Mouse (Mus musculus): ENCODE data around the gene Atp7a. TPM values are rescaled to one million over a fixed set of nuclear protein-coding genes. Genes with fewer than 3 reads are reported as not detected.
A peak's percentile ranks its signal among the peaks of the same experiment; 100 is the strongest.

Gene Atp7a
- polyA plus RNA-seq, 1 experiment from 2014 or later = 40.7 TPM

DNA sequence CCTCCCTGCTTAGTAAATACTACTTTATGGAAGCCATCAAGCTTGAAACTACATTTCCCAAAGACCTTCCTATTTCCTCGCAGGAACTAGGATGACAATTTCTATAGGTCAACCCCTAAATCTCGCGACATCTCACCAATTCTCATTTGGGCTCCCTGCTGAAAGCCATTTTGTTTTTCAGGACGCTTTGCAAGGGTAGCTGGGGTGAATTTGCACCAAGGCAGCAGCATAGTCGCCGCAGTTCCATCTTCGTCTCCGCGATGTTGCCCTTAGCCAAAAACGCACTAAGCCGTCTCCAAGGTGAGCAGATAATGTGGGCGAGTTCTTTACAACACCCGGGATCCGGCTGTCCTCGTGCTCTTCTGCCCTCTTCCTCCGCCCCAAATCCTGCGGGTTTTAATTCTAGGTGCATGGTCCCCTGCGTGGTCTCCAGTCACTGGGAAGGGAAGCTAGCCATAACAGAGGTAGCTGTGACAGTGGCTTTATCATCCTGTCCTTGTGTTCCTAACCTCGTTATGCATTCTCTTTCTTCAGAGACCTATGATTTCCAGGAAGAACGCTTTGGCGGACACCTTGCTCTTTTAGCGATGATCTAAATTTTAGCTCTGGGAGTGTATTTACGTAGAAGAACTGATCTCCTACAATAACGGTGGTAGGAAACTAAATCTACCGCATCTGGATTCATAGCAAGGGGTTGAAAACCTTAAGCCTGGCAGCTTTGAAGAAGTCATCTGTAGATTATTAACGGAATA, 11.3 kb upstream of the Atp7a start, which contains the start of gene Cox7b:
Gene Cox7b, plus strand, starts transcription at position 130 of the 752 bp plus-strand sequence.
- H3K36me3 ChIP-seq (ENCODE audit: control insufficient read depth, insufficient read depth, low read length) = no peaks in the 10 kb centered on the region
- H3K27me3 ChIP-seq (ENCODE audit: control insufficient read depth, insufficient read depth, low read length) = no peaks in the 10 kb centered on the region
- ATAC-seq (ENCODE audit: insufficient number of reproducible peaks, low FRiP score, low TSS enrichment, low read depth) = peak; percentile 24; the same call in 1 of the 2 replicates
- peak within 1 kb of the TSS; percentile 58 for H3K4me3 ChIP-seq (ENCODE audit: low read depth, low read length)
- no peaks in the 10 kb centered on the region for H3K9me3 ChIP-seq (ENCODE audit: control insufficient read depth, low read length)
- 12% methylated on average over 26 of the region's 26 CpGs for WGBS
- H3K27ac ChIP-seq (replicated peaks; ENCODE audit: low read depth, low read length) = no peak within 1 kb of the TSS; the same call in 1 of the 2 replicates
- peak within 1 kb of the TSS; percentile 63 for H3K9ac ChIP-seq (ENCODE audit: low read length)
- H3K4me2 ChIP-seq (ENCODE audit: low read depth, severe bottlenecking) = peak within 1 kb of the TSS; percentile 18
- no peaks in the 10 kb centered on the region for H3K4me1 ChIP-seq (ENCODE audit: control insufficient read depth, insufficient read depth, low read length)
- peak; percentile 76 for DNase-seq (ENCODE audit: low spot score)

DNA sequence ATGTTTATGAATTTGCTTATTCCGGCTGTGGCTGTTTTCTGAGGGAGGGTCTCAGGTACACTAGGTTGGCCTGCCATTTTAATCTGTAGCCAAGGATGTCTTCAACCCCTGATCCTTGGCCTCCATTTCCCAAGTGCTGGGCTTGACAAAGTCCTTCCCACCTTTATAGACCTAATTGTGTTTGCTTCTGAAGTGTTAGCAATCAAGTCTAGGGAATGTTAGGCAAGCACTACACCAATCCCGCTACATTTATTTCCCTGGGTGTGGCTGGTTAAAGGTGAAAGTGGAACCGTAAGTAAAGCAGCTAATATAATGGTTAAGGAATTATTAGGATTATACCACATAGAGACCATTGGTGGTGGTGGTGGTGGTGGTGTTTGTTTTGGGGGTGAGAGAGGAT, 10.0 kb upstream of the Atp7a start:
- Histone ChIP-seq H3K4me2 (ENCODE audit: low read depth, severe bottlenecking) (no peak overlapping the region), H3K9ac (ENCODE audit: low read length) (no peak overlapping the region), H3K9me3 (ENCODE audit: control insufficient read depth, low read length) (no peaks in the 10 kb centered on the region), H3K27me3 (ENCODE audit: control insufficient read depth, insufficient read depth, low read length) (no peaks in the 10 kb centered on the region), H3K4me3 (ENCODE audit: low read depth, low read length) (no peak overlapping the region), H3K4me1 (ENCODE audit: control insufficient read depth, insufficient read depth, low read length) (no peaks in the 10 kb centered on the region), H3K36me3 (ENCODE audit: control insufficient read depth, insufficient read depth, low read length) (no peaks in the 10 kb centered on the region), H3K27ac (replicated peaks; ENCODE audit: low read depth, low read length) (no peak overlapping the region)
- no peak for ATAC-seq (ENCODE audit: insufficient number of reproducible peaks, low FRiP score, low TSS enrichment, low read depth)
- no peak for DNase-seq (ENCODE audit: low spot score)
- WGBS = 83% methylated on average over 3 of the region's 3 CpGs

DNA sequence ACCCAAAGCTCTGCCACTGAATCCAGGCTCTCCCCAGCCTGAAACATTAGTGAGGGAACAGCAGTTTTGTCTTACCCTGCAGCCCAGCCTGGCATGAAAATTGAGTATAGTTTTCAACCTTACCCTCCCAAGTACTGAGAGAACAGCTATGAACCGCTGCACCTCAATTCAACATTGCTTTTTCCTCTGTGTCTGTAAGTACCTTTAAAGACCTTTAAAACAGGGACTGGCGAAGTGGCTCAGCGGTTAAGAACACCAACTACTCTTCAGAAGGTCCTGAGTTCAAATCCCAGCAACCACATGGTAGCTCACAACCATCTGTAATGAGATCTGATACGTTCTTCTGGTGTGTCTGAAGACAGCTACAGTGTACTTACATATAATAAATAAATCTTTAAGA, 9.6 kb upstream of the Atp7a start:
- no peak for ATAC-seq (ENCODE audit: insufficient number of reproducible peaks, low FRiP score, low TSS enrichment, low read depth)
- no peaks in the 10 kb centered on the region for H3K36me3 ChIP-seq (ENCODE audit: control insufficient read depth, insufficient read depth, low read length)
- H3K27ac ChIP-seq (replicated peaks; ENCODE audit: low read depth, low read length) = no peak overlapping the region
- no peak overlapping the region for H3K4me3 ChIP-seq (ENCODE audit: low read depth, low read length)
- no peaks in the 10 kb centered on the region for H3K4me1 ChIP-seq (ENCODE audit: control insufficient read depth, insufficient read depth, low read length)
- H3K27me3 ChIP-seq (ENCODE audit: control insufficient read depth, insufficient read depth, low read length) = no peaks in the 10 kb centered on the region
- no peaks in the 10 kb centered on the region for H3K9me3 ChIP-seq (ENCODE audit: control insufficient read depth, low read length)
- no peak overlapping the region for H3K4me2 ChIP-seq (ENCODE audit: low read depth, severe bottlenecking)
- WGBS = 87% methylated on average over 4 of the region's 4 CpGs
- H3K9ac ChIP-seq (ENCODE audit: low read length) = no peak overlapping the region
- DNase-seq (ENCODE audit: low spot score) = no peak

DNA sequence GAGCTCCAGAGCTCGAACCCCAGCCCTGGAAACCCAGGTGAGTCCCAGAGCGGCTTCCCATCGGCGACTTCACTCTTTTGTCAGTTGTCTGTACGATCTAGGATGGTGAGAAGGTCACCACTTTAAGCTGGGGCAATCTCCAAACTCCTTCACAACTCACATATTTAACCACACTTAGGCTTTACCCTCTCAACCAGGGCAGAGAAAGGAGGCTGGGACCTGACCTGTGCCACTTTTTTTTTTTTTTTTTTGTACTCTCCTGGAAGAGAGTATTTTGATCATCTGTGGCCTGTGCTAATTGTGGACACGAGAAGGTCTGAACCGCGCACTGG, 233 bp downstream of the Atp7a start:
- WGBS = 24% methylated on average over 8 of the region's 8 CpGs
- Histone ChIP-seq H3K4me2 (ENCODE audit: low read depth, severe bottlenecking) (peak overlapping the region; percentile 37), H3K4me1 (ENCODE audit: control insufficient read depth, insufficient read depth, low read length) (no peaks in the 10 kb centered on the region), H3K27me3 (ENCODE audit: control insufficient read depth, insufficient read depth, low read length) (no peaks in the 10 kb centered on the region), H3K27ac (replicated peaks; ENCODE audit: low read depth, low read length) (peak overlapping the region; percentile 21; the same call in 1 of the 2 replicates), H3K36me3 (ENCODE audit: control insufficient read depth, insufficient read depth, low read length) (no peaks in the 10 kb centered on the region), H3K9ac (ENCODE audit: low read length) (peak overlapping the region; percentile 57), H3K4me3 (ENCODE audit: low read depth, low read length) (peak overlapping the region; percentile 45), H3K9me3 (ENCODE audit: control insufficient read depth, low read length) (no peaks in the 10 kb centered on the region)
- peak; percentile 52; the same call in 1 of the 2 replicates for ATAC-seq (ENCODE audit: insufficient number of reproducible peaks, low FRiP score, low TSS enrichment, low read depth)
- no peak for DNase-seq (ENCODE audit: low spot score)

- ATAC-seq (ENCODE audit: insufficient number of reproducible peaks, low FRiP score, low TSS enrichment, low read depth) (no peak), DNase-seq (ENCODE audit: low spot score) (no peak)
- Histone ChIP-seq H3K36me3 (ENCODE audit: control insufficient read depth, insufficient read depth, low read length) (no peaks in the 10 kb centered on the region), H3K4me2 (ENCODE audit: low read depth, severe bottlenecking) (no peak overlapping the region), H3K9me3 (ENCODE audit: control insufficient read depth, low read length) (no peaks in the 10 kb centered on the region), H3K4me3 (ENCODE audit: low read depth, low read length) (no peak overlapping the region), H3K4me1 (ENCODE audit: control insufficient read depth, insufficient read depth, low read length) (no peaks in the 10 kb centered on the region), H3K9ac (ENCODE audit: low read length) (no peak overlapping the region), H3K27me3 (ENCODE audit: control insufficient read depth, insufficient read depth, low read length) (no peaks in the 10 kb centered on the region), H3K27ac (replicated peaks; ENCODE audit: low read depth, low read length) (no peak overlapping the region)
- 76% methylated on average over 5 of the region's 5 CpGs for WGBS
Measured at GRCm38 (mm10) chrX:106030176-106030575, 3.1 kb downstream of the Atp7a start.

GRCm38 (mm10) chrX:106031124-106031523, 4.0 kb downstream of the Atp7a start:
- H3K27me3 ChIP-seq (ENCODE audit: control insufficient read depth, insufficient read depth, low read length) = no peaks in the 10 kb centered on the region
- no peaks in the 10 kb centered on the region for H3K36me3 ChIP-seq (ENCODE audit: control insufficient read depth, insufficient read depth, low read length)
- H3K27ac ChIP-seq (replicated peaks; ENCODE audit: low read depth, low read length) = no peak overlapping the region
- no peak overlapping the region for H3K4me3 ChIP-seq (ENCODE audit: low read depth, low read length)
- H3K4me2 ChIP-seq (ENCODE audit: low read depth, severe bottlenecking) = no peak overlapping the region
- no peak for ATAC-seq (ENCODE audit: insufficient number of reproducible peaks, low FRiP score, low TSS enrichment, low read depth)
- no peak overlapping the region for H3K9ac ChIP-seq (ENCODE audit: low read length)
- no peaks in the 10 kb centered on the region for H3K4me1 ChIP-seq (ENCODE audit: control insufficient read depth, insufficient read depth, low read length)
- no peak for DNase-seq (ENCODE audit: low spot score)
- no peaks in the 10 kb centered on the region for H3K9me3 ChIP-seq (ENCODE audit: control insufficient read depth, low read length)

DNA sequence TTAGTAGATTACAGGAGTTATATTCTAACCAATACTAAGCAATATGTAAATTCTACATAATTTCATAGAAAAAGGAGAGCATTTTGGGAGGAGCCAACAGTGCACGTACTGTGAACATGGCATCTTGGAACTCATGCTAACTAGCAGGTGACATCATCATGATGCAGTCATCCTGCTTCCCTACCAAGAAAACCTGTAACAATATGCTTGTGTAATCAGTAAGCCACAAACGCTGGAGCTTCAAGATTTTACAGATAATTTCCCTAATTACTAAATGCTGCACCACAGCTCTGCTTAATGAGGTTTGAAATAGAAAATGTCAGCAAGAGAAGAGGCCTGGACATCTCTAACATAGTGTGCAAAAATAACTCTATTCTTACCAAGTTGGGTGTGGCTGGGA, 8.7 kb downstream of the Atp7a start:
- ATAC-seq (ENCODE audit: insufficient number of reproducible peaks, low FRiP score, low TSS enrichment, low read depth) (no peak), DNase-seq (ENCODE audit: low spot score) (no peak)
- H3K27me3 ChIP-seq (ENCODE audit: control insufficient read depth, insufficient read depth, low read length) = no peaks in the 10 kb centered on the region
- 84% methylated on average over 2 of the region's 2 CpGs for WGBS
- no peak overlapping the region for H3K4me3 ChIP-seq (ENCODE audit: low read depth, low read length)
- no peak overlapping the region for H3K9ac ChIP-seq (ENCODE audit: low read length)
- H3K27ac ChIP-seq (replicated peaks; ENCODE audit: low read depth, low read length) = no peak overlapping the region
- H3K4me1 ChIP-seq (ENCODE audit: control insufficient read depth, insufficient read depth, low read length) = no peaks in the 10 kb centered on the region
- H3K4me2 ChIP-seq (ENCODE audit: low read depth, severe bottlenecking) = no peak overlapping the region
- H3K36me3 ChIP-seq (ENCODE audit: control insufficient read depth, insufficient read depth, low read length) = no peaks in the 10 kb centered on the region
- no peaks in the 10 kb centered on the region for H3K9me3 ChIP-seq (ENCODE audit: control insufficient read depth, low read length)

GRCm38 (mm10) chrX:106037185-106037752, 10.2 kb downstream of the Atp7a start:
- 80% methylated on average over 3 of the region's 3 CpGs for WGBS
- DNase-seq (ENCODE audit: low spot score) (no peak), ATAC-seq (ENCODE audit: insufficient number of reproducible peaks, low FRiP score, low TSS enrichment, low read depth) (no peak)
- Histone ChIP-seq H3K9ac (ENCODE audit: low read length) (no peak overlapping the region), H3K27me3 (ENCODE audit: control insufficient read depth, insufficient read depth, low read length) (no peaks in the 10 kb centered on the region), H3K27ac (replicated peaks; ENCODE audit: low read depth, low read length) (no peak overlapping the region), H3K4me2 (ENCODE audit: low read depth, severe bottlenecking) (no peak overlapping the region), H3K36me3 (ENCODE audit: control insufficient read depth, insufficient read depth, low read length) (no peaks in the 10 kb centered on the region), H3K9me3 (ENCODE audit: control insufficient read depth, low read length) (no peaks in the 10 kb centered on the region), H3K4me1 (ENCODE audit: control insufficient read depth, insufficient read depth, low read length) (no peaks in the 10 kb centered on the region), H3K4me3 (ENCODE audit: low read depth, low read length) (no peak overlapping the region)
